In the genomic region with DNA sequence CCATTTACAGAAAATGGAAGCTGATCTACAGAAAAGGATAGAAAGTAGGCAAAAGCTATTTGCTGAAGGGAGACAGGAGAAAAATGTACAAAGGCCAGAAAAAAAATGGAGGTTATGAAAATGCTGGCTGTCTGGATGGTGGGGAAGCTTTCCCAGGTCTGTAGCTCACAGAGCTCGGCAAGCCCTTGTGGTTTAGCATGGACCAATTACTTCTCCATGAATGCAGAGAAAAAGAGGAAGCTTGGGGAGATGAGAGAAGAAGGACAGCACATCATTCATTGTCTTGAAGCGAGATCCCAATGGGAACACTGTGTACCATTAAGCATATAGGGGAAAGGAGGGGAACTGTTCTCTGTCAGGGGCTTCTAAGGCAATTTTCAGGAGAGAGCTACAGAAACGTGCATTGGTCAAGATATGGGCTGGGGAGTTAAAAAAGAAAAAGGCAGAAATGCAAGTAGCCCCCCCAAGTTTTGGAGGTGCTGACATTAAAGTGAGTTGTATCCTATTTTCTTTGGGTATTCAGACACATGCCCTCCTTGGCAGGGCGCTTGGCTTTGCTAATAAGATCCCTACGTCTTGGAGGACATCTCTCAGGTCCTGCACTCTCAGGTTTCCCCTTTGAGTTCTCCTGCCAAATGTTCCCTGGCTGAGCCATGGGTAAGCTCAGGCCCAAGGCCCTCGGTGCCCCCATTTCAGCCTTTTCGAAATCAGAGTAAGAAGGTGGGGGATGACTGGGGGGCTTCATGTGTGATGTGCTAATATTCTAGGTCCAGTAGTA, we compare ENCODE assay signal across 19 mouse cellular contexts.
A peak's percentile ranks its signal among the peaks of the same experiment; 100 is the strongest.
DNase-seq lines count a peak whose midpoint lies in the region; ATAC-seq lines count a peak whose summit lies in the region.
"Had no signal": no experiment of that assay in that cellular context is flagged by ENCODE, and none has a peak within 500 bp of the region (broad histone marks: within the 10 kb centered on the region; RNA-seq: fewer than 3 reads in every experiment).

No protein-coding gene starts in this region.

- peaks cover 73% of the 10 kb centered on the region for H3K4me1 ChIP-seq in heart, embryonic 13.5 days

- no peak for ATAC-seq in heart, embryonic 13.5 days (ENCODE audit: extremely low read depth, insufficient number of reproducible peaks, low FRiP score, low TSS enrichment)
- ATAC-seq in megakaryocyte, adult 5-6 weeks (ENCODE audit: poor library complexity, severe bottlenecking): peak; percentile 37
- ATAC-seq: forebrain, embryonic 16.5 days had no signal

- H3K9me3 ChIP-seq in heart, embryonic 13.5 days: no peaks in the 10 kb centered on the region
- H3K9me3 ChIP-seq: embryonic facial prominence, embryonic 10.5 days; hindbrain, embryonic 15.5 days; limb, embryonic 13.5 days had no signal

- peak overlapping the region; percentile 1; the same call in 1 of the 2 replicates for H3K27ac ChIP-seq in heart, embryonic 13.5 days (replicated peaks)
- H3K27ac ChIP-seq: hindbrain, embryonic 15.5 days; kidney, postnatal 0 days; layer of hippocampus, adult 2 months; left cerebral cortex, adult 2 months; limb, embryonic 13.5 days had no signal

- H3K36me3 ChIP-seq in heart, embryonic 13.5 days: no peaks in the 10 kb centered on the region
- H3K36me3 ChIP-seq: embryonic facial prominence, embryonic 10.5 days; hindbrain, embryonic 15.5 days; limb, embryonic 13.5 days had no signal

- whole genome bisulfite sequencing in heart, embryonic 13.5 days: 77% methylated on average over 7 of the region's 7 CpGs

- no peaks in the 10 kb centered on the region; the same call in 1 of the 2 replicates for H3K27me3 ChIP-seq in heart, embryonic 13.5 days (replicated peaks)
- H3K27me3 ChIP-seq: limb, embryonic 13.5 days had no signal

- H3K4me3 ChIP-seq in heart, embryonic 13.5 days: no peak overlapping the region
- H3K4me3 ChIP-seq: embryonic facial prominence, embryonic 10.5 days; erythroblast, embryonic 14.5 days; hindbrain, embryonic 15.5 days; layer of hippocampus, adult 2 months; left cerebral cortex, adult 2 months; limb, embryonic 13.5 days had no signal

- no peak overlapping the region for H3K4me2 ChIP-seq in heart, embryonic 13.5 days
- H3K4me2 ChIP-seq: hindbrain, embryonic 15.5 days; limb, embryonic 13.5 days had no signal

- no peak overlapping the region for H3K9ac ChIP-seq in heart, embryonic 13.5 days
- H3K9ac ChIP-seq: hindbrain, embryonic 15.5 days; limb, embryonic 13.5 days had no signal

- intact Hi-C loops in heart, postnatal 10 days (cut with DNase I): no loop called here
- intact Hi-C loops in left cerebral cortex, postnatal 10 days (cut with DNase I): no loop called here

- no peak for DNase-seq in heart, postnatal 10 days
- DNase-seq in MEL-GATA-1-ER (ENCODE audit: extremely low read depth, low read depth): peak; percentile 82
- DNase-seq in gastrocnemius, adult 8-10 months (ENCODE audit: low spot score in 2 of 2): peak; percentile 63 to 78
- DNase-seq in left cerebral cortex, adult 8-10 months (ENCODE audit: low spot score in 2 of 2): no peak
- no peak for DNase-seq in Muller cell, postnatal 12 days (ENCODE audit: inconsistent ontology term)
- no peak for DNase-seq in left cerebral cortex, postnatal 10 days (ENCODE audit: extremely low spot score in 1 of 2, low spot score in 2 of 2)
- DNase-seq: cerebellum, postnatal 14 days; heart, postnatal 14 days; kidney, adult 11 months had no signal

Comparison
In these comparisons a context has a peak if more than half of its experiments do, and no peak if none do; other contexts are left out.
1. DNase-seq: peak in MEL-GATA-1-ER (single experiment) and gastrocnemius, adult 8-10 months (2 of 2); none in heart, postnatal 10 days (0 of 2), left cerebral cortex, adult 8-10 months (0 of 2), Muller cell, postnatal 12 days (single experiment) and left cerebral cortex, postnatal 10 days (0 of 2).